Mouse (Mus musculus) cerebellum, adult 9-11 months (tissue): ENCODE data around the gene Ccdc33.
A peak's percentile ranks its signal among the peaks of the same experiment; 100 is the strongest.

Experiments
- DNase-seq: peaks from one replicate; pipeline ENCODE4 v3.0.0; 2022

The Ccdc33 gene

GRCm38 (mm10) chr9:58118671-58119070, at the start of gene Ccdc33:
Gene Ccdc33, minus strand, starts transcription at chr9:58118823.
- DNase-seq: no peak

GRCm38 (mm10) chr9:58165779-58166178, 47.2 kb upstream of the Ccdc33 start:
- no peak for DNase-seq

- no peak for DNase-seq
Observed at GRCm38 (mm10) chr9:58163146-58163545, 44.5 kb upstream of the Ccdc33 start.

- DNase-seq: no peak
Observed at GRCm38 (mm10) chr9:58162173-58162572, 43.5 kb upstream of the Ccdc33 start.

- no peak for DNase-seq
Observed at GRCm38 (mm10) chr9:58160315-58160714, 41.7 kb upstream of the Ccdc33 start.

- DNase-seq: no peak
Observed at GRCm38 (mm10) chr9:58159855-58160254, 41.2 kb upstream of the Ccdc33 start.

- DNase-seq: no peak
Observed at GRCm38 (mm10) chr9:58158541-58159311, 40.1 kb upstream of the Ccdc33 start.

GRCm38 (mm10) chr9:58157838-58158237, 39.2 kb upstream of the Ccdc33 start:
- no peak for DNase-seq

- DNase-seq: no peak
Observed at GRCm38 (mm10) chr9:58156819-58157560, 38.4 kb upstream of the Ccdc33 start.

- DNase-seq: no peak
Observed at GRCm38 (mm10) chr9:58155366-58155765, 36.7 kb upstream of the Ccdc33 start.

- DNase-seq: no peak
Observed at GRCm38 (mm10) chr9:58153095-58153494, 34.5 kb upstream of the Ccdc33 start.

GRCm38 (mm10) chr9:58150733-58151361, 32.2 kb upstream of the Ccdc33 start:
- no peak for DNase-seq

- DNase-seq: no peak
Observed at GRCm38 (mm10) chr9:58148806-58149205, 30.2 kb upstream of the Ccdc33 start.

GRCm38 (mm10) chr9:58145417-58145816, 26.8 kb upstream of the Ccdc33 start:
- no peak for DNase-seq

- DNase-seq: no peak
Observed at GRCm38 (mm10) chr9:58144664-58145063, 26.0 kb upstream of the Ccdc33 start.

GRCm38 (mm10) chr9:58143419-58143818, 24.8 kb upstream of the Ccdc33 start:
- DNase-seq: no peak

- no peak for DNase-seq
Observed at GRCm38 (mm10) chr9:58139947-58140346, 21.3 kb upstream of the Ccdc33 start.

GRCm38 (mm10) chr9:58135921-58136321, 17.3 kb upstream of the Ccdc33 start:
- no peak for DNase-seq

- peak; percentile 57 for DNase-seq
Observed at GRCm38 (mm10) chr9:58134906-58135305, 16.3 kb upstream of the Ccdc33 start.

- no peak for DNase-seq
Observed at GRCm38 (mm10) chr9:58133893-58134884, 15.6 kb upstream of the Ccdc33 start.

- DNase-seq: no peak
Observed at GRCm38 (mm10) chr9:58131735-58132134, 13.1 kb upstream of the Ccdc33 start.

GRCm38 (mm10) chr9:58130909-58131308, 12.3 kb upstream of the Ccdc33 start:
- no peak for DNase-seq

GRCm38 (mm10) chr9:58129508-58129907, 10.9 kb upstream of the Ccdc33 start:
- no peak for DNase-seq
